Mouse (Mus musculus) ES-E14 (cell line): ENCODE results near the gene Rad51b.

ENCODE experiments used
- HCFC1 ChIP-seq: IDR thresholded peaks from 2 replicates; pipeline ENCODE4 v1.6.1; 2012; ENCODE audit warnings: low read length, inconsistent platforms, borderline replicate concordance; ENCODE audit not compliant: insufficient read depth
- MAFK ChIP-seq: IDR thresholded peaks from 2 replicates; pipeline ENCODE4 v1.6.1; 2014; ENCODE audit warnings: mild to moderate bottlenecking, low read depth, low read length, inconsistent platforms; ENCODE audit not compliant: insufficient read depth
- ZNF384 ChIP-seq: IDR thresholded peaks from 2 replicates; pipeline ENCODE4 v1.6.1; 2012; ENCODE audit warnings: low read depth, low read length, inconsistent platforms

DNA sequence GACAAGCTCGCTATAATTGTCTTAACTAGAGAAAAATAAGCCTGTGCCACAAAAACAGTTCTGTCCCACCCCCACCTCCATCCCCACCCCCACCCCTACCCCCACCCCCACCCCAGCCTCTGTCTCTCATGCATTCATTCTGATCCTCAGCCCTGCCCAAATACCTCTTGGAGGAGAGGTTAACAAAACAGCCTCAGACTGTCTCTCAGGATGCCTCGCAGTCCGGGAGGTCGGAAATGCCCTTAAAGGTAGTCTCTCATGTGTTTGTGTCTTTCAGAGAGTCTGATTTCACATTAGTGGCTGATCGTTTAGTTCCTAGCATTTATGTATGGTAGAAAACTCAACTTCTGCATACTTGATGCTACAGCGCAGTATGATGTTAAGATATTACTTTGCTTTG lies 384.5 kb downstream of the Rad51b start:
- TF ChIP-seq ZNF384 (no peak), HCFC1 (no peak), MAFK (no peak)
